Mouse (Mus musculus) ES-Bruce4 (cell line): ENCODE results near the gene D630039A03Rik.
A peak's percentile ranks its signal among the peaks of the same experiment; 100 is the strongest.

Experiments
- CTCF ChIP-seq: IDR thresholded peaks from one replicate; pipeline ENCODE4 v1.8.1; 2011; ENCODE audit warnings: low read depth, low read length
- EP300 ChIP-seq: IDR thresholded peaks from 2 replicates; pipeline ENCODE4 v1.6.1; 2011; ENCODE audit warnings: low read depth, low read length; ENCODE audit not compliant: insufficient read depth
- POLR2A ChIP-seq: IDR thresholded peaks from one replicate; pipeline ENCODE4 v1.8.1; 2011; ENCODE audit warnings: low read length; ENCODE audit not compliant: insufficient read depth

- no peak for TF ChIP-seq CTCF
- TF ChIP-seq POLR2A = peak; percentile 90
- peak; percentile 84 for TF ChIP-seq EP300
These were observed 40.2 kb upstream of the D630039A03Rik start, which contains the start of gene Txn1 for GRCm38 (mm10) chr4:57956029-57956960.
